Mouse (Mus musculus): Measurements from ENCODE around the gene Ppm1j. TPM values are rescaled to one million over a fixed set of nuclear protein-coding genes. Genes with fewer than 3 reads are reported as not detected.

Ppm1j gene
- polyA plus RNA-seq, 2 experiments from 2014 or later = 14.5 to 29.2 TPM

- ATAC-seq = no peak
Observed at GRCm38 (mm10) chr3:104815346-104815745, 34.5 kb downstream of the Ppm1j start.

- ATAC-seq = no peak
Observed at GRCm38 (mm10) chr3:104816130-104816529, 35.3 kb downstream of the Ppm1j start.

- peak; percentile 23 for ATAC-seq
Observed at GRCm38 (mm10) chr3:104817481-104817990, 36.7 kb downstream of the Ppm1j start.

GRCm38 (mm10) chr3:104817991-104818748 lies 37.3 kb downstream of the Ppm1j start, which contains the start of gene Mov10:
Gene Mov10 (minus strand): TSS chr3:104818563.
- ATAC-seq = peak; percentile 68

- ATAC-seq = peak; percentile 8
Observed at GRCm38 (mm10) chr3:104818749-104819134, 37.9 kb downstream of the Ppm1j start.

GRCm38 (mm10) chr3:104820426-104820825 lies 39.6 kb downstream of the Ppm1j start:
- ATAC-seq = no peak

GRCm38 (mm10) chr3:104822413-104822812 lies 41.6 kb downstream of the Ppm1j start:
- no peak for ATAC-seq

Other genes starting within 250 kb of the Ppm1j start
- gene Slc16a1, start 142.4 kb upstream of the Ppm1j start, polyA plus RNA-seq (2017; shearing (Covaris generic)) = 1 to 10 TPM; 6.0 to 6.6 TPM
- gene Fam19a3, start 784 bp downstream of the Ppm1j start, polyA plus RNA-seq (2017; shearing (Covaris generic)) = 1 to 10 TPM in 1 of 2 experiments, under 1 TPM in 1; 0.67 to 1.2 TPM
- 1 to 10 TPM; 7.4 to 7.8 TPM for gene Rhoc, start 7.3 kb downstream of the Ppm1j start, polyA plus RNA-seq (2017; shearing (Covaris generic))
- gene Mov10, start 37.5 kb downstream of the Ppm1j start, polyA plus RNA-seq (2017; shearing (Covaris generic)) = 10 to 100 TPM; 27.8 to 49.0 TPM
- 10 to 100 TPM; 29.6 to 38.5 TPM for gene St7l, start 82.9 kb downstream of the Ppm1j start, polyA plus RNA-seq (2017; shearing (Covaris generic))
- 100 to 1,000 TPM; 489 to 553 TPM for gene Capza1, start 83.4 kb downstream of the Ppm1j start, polyA plus RNA-seq (2017; shearing (Covaris generic))
- under 1 TPM; 0.35 to 0.75 TPM for gene Wnt2b, start 180.9 kb downstream of the Ppm1j start, polyA plus RNA-seq (2017; shearing (Covaris generic))